Mouse (Mus musculus) lung, adult 2 months (tissue): ENCODE results near the gene Rai2. TPM values are rescaled to one million over a fixed set of nuclear protein-coding genes. Genes with fewer than 3 reads are reported as not detected.
A peak's percentile ranks its signal among the peaks of the same experiment; 100 is the strongest.
"Not testable (repeated sequence)": the region's sequence is repeated elsewhere in the genome, so short reads cannot be mapped to it uniquely, and the experiment has no call there.

ENCODE experiments used
- DNase-seq: peaks from one replicate; pipeline ENCODE4 v3.0.0; 2022
- H3K4me1 ChIP-seq: fragments of 200-500 bp; 2 replicates; pipeline ENCODE4 v1.6.1; 2011; ENCODE audit warnings: low read length; ENCODE audit not compliant: control insufficient read depth, insufficient read depth
- H3K4me3 ChIP-seq: fragments of 200-500 bp; replicated peaks from 2 replicates; pipeline ENCODE3; 2011; ENCODE audit warnings: low read depth, mild to moderate bottlenecking, control low read depth, low read length; ENCODE audit errors: extremely low read depth
- CTCF ChIP-seq: fragments of 200-500 bp; IDR thresholded peaks from 2 replicates; pipeline ENCODE4 v1.5.1; 2011; ENCODE audit warnings: mild to moderate bottlenecking, low read length, control low read depth; ENCODE audit not compliant: insufficient read depth
- POLR2A ChIP-seq: fragments of 200-500 bp; IDR thresholded peaks from 2 replicates; pipeline ENCODE4 v1.6.1; 2011; ENCODE audit warnings: low read depth, mild to moderate bottlenecking, control low read depth, low read length, borderline replicate concordance; ENCODE audit errors: extremely low read depth
- WGBS: fragments of 180-500 bp; shearing (Covaris S2); methylation state at CpG from one replicate; pipeline ENCODE4 v1.1.7; 2018; 5-methylcytosine and 5-hydroxymethylcytosine counted together
- polyA plus RNA-seq: library from polyadenylated mRNA; depleted of rRNA; stranded (reverse); fragments of >200 nt; gene quantifications from 2 replicates; pipeline ENCODE4 v1.2.3, GENCODE M21; 2012

Rai2 gene
- polyA plus RNA-seq, 1 experiment, result 8.4 TPM

DNA sequence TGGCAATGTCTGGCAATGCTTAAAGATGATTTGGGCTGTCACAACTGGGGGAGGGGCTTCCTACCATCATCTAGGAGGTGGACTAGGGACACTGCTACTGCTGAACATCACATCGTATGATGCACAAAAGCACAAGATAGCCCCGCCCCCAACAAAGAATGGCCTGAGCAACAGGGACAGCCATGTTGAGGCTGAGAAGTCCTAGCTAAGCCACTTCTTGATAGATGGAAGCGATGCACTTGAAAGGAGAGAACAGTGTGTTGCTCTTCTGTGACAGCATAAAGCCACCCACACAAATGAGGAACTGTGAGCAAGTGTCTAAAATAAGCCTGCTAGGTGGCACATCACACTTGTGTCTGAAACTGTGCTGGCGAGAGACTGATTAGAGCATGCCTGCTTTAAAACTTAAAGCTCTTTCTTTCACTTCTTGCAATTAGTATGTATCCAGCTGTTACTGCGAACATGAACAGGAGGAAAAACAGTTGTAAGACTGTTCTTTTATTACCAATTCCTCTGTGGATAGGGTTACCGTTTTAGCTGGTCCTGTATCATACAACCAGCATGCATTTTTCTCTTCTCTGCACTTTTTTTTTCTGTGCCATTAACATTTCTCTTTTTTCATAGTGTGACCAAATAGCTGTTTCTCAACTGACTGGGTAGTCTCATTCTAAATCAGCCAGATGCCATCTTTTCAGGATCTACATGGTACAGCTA, 63.6 kb downstream of the Rai2 start:
- Histone ChIP-seq H3K4me1 (no peaks in the 10 kb centered on the region), H3K4me3 (no peak overlapping the region)
- 82% methylated on average over 6 of the region's 6 CpGs for WGBS
- no peak for DNase-seq
- TF ChIP-seq POLR2A, result no peak
- no peak for TF ChIP-seq CTCF

DNA sequence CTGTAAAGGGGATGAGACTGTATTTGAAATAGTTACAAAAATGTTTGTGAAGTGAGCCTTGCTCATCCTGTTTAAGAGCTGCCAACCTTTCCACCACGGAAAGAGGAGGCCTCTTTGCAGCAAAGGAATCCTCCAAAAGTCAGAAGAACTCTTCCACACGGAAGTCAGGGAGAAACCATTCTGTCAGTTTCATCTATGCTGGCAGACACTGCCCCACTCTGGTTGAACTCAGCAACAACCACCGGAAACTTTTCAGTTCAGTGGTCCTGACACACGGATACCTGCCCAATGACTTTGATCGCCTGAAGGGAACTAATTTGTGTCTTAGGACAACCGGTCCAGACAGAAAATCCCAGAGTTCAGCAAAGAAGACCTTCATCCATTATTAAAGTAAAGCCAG, 73.3 kb downstream of the Rai2 start:
- WGBS, result 35% methylated on average over 6 of the region's 6 CpGs
- DNase-seq, result no peak
- TF ChIP-seq POLR2A (no peak), CTCF (peak; percentile 28)
- Histone ChIP-seq H3K4me1 (no peaks in the 10 kb centered on the region), H3K4me3 (no peak overlapping the region)

DNA sequence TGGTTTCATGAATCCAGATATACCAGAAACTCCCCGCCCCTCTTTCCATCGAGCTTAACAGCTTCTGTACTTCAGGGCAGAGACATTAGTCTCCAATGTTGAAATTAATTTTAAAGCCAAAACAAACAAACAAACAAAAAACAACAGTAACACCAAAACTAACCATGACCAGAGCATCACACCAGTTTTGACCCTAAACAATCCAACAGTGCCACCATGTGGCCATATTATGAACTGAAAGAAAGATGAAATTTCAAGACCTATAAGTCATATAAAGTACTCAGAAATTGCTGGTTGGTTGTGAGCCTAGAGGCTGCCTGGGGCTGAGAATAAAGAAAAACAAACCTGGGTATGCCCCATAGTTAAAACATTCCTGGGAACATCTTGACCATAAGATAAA, 109.3 kb downstream of the Rai2 start:
- 25% methylated on average over 2 of the region's 2 CpGs for WGBS
- H3K4me1 ChIP-seq, DNase-seq, H3K4me3 ChIP-seq: not testable (repeated sequence)
